Mouse (Mus musculus) kidney, postnatal 14 days (tissue): ENCODE measurements around the gene Lrrc56.
"Not testable (repeated sequence)": the region's sequence is repeated elsewhere in the genome, so short reads cannot be mapped to it uniquely, and the experiment has no call there.

Experiments
- DNase-seq: peaks from one replicate; pipeline ENCODE4 v3.0.0; 2022; ENCODE audit warnings: mixed read lengths

Lrrc56 gene

DNA sequence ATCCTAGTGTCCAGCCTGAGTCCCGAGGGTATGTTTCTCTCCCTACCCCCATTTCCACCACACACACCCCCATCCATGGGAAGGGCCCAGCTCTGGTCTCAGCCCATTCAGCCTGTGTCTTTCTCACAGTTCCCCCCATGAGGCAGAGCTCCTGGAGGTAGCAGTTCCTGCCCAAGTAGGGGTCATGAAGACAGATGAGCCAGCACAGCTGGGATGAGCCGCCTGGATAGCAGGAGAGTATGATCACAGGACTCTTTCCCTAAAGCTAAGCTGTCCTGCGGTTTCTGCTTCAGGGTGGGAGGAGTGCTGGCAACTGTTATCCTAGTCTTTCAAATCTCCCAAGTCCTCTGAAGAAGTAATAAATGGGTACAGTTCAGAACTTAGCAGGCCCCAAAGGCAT, 24.2 kb downstream of the Lrrc56 start:
- no peak for DNase-seq

DNA sequence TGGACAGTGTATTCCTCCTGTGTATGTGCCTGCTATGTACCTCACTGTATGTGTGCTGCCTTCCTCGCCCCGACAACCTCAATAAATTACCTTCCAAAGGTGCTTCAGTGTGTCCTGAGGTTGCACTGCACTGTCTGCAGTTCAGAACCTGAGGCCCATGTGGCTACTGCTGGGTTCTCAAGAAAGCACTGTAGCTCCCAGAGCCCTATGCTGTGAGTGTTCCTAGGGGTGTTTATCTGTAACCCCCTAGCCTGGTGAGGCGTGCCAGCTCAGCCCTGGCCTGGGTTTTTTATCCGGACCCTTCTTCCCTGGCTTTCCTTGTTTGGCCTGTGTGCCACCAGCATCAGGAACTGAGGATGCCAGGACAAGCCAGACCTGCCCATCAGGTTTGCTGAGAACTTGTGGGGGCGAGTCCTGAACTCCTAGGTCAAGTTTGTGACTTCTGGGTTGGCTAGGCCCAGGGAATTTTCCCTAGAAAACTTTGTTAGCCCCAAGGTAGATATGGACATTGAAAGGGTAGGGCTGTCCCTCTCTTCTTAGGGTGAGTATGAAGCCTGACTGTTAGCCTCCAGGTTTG, 24.7 kb downstream of the Lrrc56 start:
- no peak for DNase-seq

DNA sequence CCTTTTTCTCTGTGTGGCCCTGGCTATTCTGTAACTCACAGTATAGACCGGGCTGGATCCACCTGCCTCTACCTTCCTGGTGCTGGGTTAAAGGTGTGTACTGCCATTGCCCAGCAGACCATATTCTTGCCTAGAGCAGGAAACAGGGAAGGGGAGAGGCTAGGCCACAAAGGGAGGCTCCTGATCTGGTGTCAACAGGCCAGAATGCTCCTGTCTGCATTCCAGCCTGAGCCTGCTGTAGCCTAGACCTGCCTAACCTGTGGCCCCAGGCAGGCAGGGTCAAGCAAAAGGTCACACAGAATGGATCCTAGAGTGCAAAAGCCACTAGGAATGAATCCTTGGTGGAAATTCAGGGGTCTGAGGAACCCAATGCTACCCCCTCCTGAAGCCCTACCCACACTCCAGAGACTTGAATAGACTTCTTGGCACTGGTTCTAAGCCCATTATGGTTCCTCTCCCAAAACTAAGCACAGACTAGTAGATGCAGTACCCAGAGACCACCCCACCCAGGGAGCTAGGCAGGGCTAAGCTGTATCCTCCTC, 25.7 kb downstream of the Lrrc56 start:
- no peak for DNase-seq

DNA sequence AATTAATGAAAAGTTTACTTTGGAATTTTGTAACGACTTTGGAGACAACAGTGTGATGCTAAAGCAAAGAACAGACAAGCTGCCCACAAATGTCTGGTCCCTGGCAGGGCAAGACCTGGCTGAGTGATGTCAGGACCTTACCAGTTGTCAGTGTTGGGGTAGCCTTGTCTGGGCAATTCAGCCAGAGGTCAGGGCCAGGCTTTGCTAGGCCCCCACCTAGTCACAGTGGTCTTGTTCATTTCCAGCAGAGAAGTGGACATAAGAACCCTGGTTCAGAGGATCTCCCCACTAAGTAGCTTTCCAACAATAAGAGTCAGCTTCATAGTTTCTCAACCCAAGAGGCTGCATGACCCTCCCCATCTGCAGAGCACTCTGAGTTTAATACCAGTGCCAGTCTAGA, 26.4 kb downstream of the Lrrc56 start:
- no peak for DNase-seq

DNA sequence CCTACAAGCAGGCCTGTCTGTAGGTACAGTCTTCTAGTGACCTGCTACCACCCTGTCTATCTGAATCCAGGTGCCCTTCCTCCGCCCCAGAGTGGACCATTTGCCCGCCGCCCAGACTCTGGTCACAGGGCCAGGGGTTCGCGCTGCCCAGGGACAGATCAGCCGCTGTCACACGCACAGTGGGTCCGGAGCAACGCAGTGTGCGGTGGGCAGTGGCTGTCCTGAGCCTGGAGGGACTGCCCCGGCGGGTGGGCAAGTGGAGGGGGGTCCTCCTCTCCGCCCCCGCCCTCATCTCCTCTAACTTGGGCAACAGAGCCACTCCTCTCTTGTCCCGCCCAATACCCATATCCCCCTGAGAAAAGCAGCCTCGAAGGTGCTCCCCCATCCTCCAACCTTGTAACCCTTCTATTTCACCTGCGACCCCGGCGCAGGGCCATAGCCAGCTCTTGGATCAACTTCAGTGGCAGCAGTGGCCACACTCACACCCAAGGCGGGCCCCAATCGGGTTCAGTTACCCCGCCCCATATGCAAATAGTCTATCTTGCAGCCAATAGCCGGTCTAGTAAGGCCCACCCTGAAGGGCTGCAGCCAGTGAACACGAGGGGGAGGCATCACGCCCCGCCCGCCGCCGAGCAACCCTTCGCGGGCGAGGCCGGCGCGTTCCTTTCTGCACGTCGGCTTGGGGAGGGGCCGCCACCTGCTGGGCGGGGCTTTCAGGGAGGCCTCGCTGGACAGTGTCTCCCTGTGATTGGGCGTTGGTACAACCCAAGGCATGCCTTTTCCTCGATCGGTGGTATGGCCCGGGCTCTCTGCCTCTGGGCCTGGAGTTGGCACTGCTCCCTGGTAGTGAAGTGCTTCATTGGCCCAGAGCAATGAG, 27.5 kb downstream of the Lrrc56 start:
- peak; percentile 98 for DNase-seq

DNA sequence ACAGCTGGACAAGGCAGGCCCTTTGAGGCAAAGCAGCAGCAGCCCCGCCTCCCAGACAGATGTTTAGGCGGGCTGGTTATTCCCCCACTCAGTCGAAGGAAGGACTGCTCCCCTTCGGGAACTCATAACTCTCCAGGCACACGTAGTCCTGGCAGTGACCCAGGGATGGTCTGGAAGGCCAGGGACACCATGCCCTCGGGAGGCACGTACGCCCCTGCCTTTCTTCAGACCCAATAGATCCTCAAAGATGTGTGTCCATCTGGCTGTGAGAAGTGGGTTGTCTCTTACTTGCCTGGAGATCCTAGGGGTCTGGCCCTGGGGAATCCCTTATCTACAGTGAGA, 28.1 kb downstream of the Lrrc56 start:
- no peak for DNase-seq

DNA sequence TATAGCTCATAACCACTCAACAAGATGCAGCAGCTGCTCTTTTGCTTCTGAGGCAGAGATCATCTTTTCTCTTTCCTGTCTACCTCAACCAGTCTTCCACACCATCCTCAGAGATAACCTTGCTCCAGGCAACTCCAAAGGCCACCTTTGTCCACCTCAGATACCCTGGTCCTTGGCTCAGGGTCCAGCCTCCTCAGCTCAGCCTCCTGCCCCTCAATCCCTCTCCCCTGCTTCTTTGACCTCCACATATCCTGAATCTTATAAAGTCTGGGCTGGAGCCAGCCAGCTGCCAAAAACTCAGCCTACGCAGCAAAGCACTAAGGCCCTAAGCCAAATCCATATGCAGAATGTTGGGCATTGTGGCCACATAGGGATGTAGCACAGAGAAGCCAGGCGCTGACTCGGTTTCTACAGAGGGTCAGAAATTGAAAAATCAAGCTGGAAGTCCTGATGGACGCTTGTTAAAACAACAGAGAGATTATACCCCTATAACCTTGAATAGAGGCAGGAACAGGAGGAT, 28.8 kb downstream of the Lrrc56 start:
- DNase-seq = no peak

DNA sequence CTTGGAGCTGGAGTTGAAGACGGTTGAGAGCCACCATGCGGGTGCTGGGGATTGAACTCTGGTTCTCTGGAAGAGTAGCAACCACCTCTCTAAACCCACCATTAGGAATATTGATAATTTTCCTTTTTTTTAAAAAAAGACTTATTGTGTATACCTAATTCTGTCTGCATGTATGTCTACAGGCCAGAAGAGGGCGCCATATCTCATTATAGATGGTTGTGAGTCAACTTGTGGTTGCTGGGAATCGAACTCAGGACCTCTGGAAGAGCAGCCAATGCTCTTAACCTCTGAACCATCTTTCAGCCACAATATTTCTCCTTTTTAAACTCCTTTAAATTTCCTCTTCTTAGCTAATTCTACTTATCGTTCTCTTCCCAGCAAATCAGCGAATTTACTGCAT, 32.6 kb downstream of the Lrrc56 start:
- DNase-seq = no peak

DNA sequence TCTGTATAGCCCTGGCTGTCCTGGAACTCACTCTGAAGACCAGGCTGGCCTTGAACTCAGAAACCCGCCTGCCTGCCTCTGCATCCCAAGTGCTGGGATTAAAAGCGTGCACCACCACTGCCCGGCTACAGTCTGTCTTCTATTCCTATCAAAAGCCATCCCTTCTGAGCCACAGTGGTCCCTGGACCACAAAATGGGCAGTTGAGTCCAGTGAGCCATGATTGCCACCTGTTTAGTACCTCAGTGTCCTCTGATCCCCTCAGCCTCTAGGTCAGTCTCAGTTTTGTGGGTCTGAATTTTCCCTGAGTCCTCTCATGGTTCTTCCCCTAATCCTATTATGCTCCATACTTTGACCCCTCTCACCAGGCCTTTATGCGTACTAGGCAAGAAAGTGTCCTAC, 33.8 kb downstream of the Lrrc56 start:
- DNase-seq = no peak

DNA sequence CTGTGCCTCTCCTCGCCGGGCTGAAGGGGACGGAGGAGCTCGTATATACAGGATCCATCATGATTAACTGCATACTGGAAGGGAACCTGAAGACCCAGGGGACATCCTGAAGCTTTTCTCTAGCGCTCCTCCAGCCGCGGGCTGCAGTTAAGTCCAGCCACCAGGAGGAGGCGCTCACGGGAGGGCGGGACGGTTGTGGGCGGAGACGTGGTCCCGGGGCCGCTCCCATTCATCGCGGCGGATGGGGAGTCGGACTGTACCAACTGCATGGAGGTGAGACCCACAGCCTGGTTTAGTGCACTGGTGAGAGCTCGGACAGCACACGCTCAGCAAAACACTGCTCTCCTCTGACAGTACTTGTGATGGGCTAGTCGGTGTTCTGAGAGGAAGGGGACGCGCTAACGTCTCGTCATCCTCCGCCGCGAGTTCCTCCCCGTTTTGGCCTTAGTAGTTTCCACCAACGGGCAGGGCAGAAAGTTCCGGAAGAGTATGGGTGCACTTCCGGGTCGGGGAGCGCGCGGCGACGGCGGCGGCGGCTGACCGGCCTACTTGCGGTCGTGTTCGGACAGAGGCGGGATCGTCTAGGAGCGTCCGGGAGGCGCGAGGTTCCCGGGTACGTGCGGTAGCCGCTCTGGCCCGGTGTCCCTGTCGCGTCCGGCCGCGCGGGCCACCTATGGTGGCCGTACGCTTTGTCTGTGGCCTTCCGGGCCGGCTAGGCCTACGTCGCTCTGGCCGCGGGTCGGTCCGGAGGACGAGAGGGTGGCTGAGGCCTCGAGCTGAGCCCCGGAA, 34.5 kb downstream of the Lrrc56 start, which contains the start of gene Phrf1:
Gene Phrf1, plus strand, starts transcription at position 506 of the 789 bp plus-strand sequence.
- DNase-seq = peak; percentile 93

DNA sequence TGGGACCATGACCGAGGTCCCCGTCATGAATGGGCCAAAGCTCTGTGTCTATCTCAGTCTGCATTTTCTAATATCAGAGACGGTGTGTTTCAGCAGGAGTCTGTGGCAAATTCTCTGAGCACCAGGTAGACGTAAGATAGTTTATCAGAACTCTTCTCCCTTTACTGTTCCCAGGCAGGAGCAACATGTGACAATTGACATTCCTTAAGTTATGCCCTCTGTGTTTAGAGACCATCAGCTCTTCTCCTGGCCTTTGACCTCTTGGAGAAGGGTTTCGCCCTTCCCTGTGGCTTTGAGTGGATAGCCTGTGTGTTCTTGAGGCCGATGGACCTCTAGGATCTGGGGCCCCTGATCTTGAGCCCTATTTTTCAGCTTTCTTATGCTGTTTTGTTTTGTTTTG, 35.7 kb downstream of the Lrrc56 start:
- no peak for DNase-seq

DNA sequence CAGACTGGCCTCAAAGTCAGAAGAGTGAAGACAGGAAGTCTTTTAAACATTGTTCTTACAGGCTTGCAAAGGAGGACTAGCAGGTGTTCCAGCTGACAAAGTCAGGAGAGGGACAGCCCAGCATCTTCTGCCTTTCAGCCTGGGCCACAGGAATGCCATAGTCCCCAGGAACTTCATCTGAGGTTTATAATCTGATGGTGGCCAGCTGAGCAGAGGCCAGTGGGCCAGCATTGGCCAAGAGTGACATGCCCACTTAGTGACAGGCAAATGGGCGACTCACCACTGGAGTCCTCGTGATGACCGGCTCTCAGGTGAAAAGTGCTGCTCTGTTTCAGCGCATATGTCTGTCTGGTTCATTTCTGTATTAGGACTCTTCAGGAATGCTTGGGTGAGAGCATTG, 36.6 kb downstream of the Lrrc56 start:
- no peak for DNase-seq

DNA sequence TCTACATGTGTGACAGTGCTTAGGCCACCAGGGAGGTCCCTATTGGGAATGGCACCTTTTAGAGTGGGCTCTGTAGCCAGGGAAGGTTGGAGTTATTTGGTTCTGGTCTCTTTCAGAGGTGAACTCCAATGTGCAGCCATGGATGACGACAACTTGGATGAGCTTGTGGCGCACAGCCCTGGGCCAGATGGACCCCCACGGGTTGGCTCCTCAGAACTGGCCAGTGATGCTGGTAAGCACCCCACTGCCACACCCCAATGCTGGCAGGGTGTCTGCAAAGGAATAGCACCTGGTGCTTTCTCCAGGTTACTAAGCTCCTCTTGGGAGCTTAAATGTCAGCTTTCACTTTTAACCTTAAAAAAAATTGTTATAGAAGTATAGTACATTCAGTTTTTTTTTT, 37.2 kb downstream of the Lrrc56 start:
- no peak for DNase-seq

DNA sequence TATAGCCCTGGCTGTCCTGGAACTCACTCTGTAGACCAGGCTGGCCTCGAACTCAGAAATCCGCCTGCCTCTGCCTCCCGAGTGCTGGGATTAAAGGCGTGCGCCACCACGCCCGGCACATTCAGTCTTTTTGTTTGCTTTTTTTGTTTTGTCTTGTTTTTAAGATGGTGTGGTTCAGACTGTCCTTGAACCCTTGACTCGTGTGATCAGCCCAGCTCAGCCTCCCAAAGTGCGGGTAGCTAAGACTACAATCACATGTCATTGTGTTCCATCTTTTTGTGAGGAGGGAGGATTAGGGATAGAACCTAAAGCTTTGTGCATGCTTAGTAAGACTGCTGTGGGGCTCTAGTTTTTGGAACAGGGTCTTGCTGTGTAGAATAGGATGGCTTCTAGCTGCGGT, 37.6 kb downstream of the Lrrc56 start:
- no peak for DNase-seq

DNA sequence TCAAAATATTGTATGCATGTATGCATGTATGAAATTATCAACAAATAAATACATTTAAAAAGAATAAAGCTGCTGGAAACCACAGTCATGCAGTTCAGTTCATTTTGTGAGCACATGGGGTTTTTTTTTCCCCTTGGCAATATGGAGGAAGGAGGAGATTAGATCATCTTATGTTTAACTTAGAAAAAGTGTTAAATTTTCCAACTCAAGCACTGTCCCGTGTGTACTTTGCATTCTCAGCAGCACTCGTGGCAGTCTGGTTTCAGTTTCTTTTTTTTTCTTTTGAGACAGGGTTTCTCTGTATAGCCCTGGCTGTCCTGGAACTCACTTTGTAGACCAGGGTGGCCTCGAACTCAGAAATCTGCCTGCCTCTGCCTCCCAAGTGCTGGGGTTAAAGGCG, 56.5 kb downstream of the Lrrc56 start:
- DNase-seq = not testable (repeated sequence)

DNA sequence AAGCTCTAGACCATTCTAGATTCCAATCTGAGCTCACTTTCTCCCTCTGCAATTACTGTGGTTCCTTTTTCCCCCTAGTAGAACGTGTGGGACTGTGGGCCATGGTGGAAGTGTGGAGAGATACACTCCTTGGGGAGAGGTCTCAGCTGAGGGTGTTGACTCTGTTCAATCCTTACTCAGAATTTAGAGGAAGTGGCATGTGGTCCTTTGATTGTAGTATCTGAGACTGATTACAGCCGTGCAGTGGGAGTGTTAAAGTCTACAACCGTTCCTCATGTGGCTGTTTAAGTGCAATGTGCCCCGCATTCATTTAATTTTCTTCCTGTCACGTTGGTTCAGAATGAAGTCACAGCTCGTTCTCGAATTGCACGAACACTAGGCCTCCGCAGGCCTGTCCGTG, 62.2 kb downstream of the Lrrc56 start:
- DNase-seq = no peak
